Mouse (Mus musculus) forebrain, postnatal 0 days (tissue): Measurements from ENCODE around the gene Taar7a. TPM values are rescaled to one million over a fixed set of nuclear protein-coding genes. Genes with fewer than 3 reads are reported as not detected.

Experiments
- ATAC-seq: fragments of 200-750 bp; cut with Nextera tagmentation; 2 replicates; pipeline ENCODE4 v1.8.0; 2017; ENCODE audit warnings: mild to moderate bottlenecking, moderate library complexity
- DNase-seq: peaks from one replicate; pipeline ENCODE4 v3.0.0-alpha.2; 2015
- H3K27ac ChIP-seq: fragments of 300-500 bp; sonication (generic); 2 replicates; pipeline ENCODE4 v1.5.1; 2014; ENCODE audit warnings: low read depth, mild to moderate bottlenecking, antibody characterized with exemption, low read length, moderate library complexity, mixed read lengths
- H3K27me3 ChIP-seq: fragments of 300-500 bp; sonication (generic); 2 replicates; pipeline ENCODE4 v1.6.1; 2014; ENCODE audit warnings: mild to moderate bottlenecking, low read length, mixed read lengths; ENCODE audit not compliant: insufficient read depth
- H3K36me3 ChIP-seq: fragments of 300-500 bp; sonication (generic); 2 replicates; pipeline ENCODE4 v1.6.1; 2014; ENCODE audit warnings: mild to moderate bottlenecking, moderate library complexity; ENCODE audit not compliant: insufficient read depth
- H3K4me1 ChIP-seq: fragments of 300-500 bp; sonication (generic); 2 replicates; pipeline ENCODE4 v1.6.1; 2014; ENCODE audit warnings: antibody characterized with exemption; ENCODE audit not compliant: insufficient read depth
- H3K4me2 ChIP-seq: fragments of 300-500 bp; sonication (generic); 2 replicates; pipeline ENCODE4 v1.6.1; 2014; ENCODE audit warnings: low read depth, mild to moderate bottlenecking, moderate library complexity
- H3K4me3 ChIP-seq: fragments of 300-500 bp; sonication (generic); 2 replicates; pipeline ENCODE4 v1.5.1; 2014; ENCODE audit warnings: low read depth, low read length, mixed read lengths
- H3K9ac ChIP-seq: fragments of 300-500 bp; sonication (generic); 2 replicates; pipeline ENCODE4 v1.6.1; 2014; ENCODE audit warnings: mild to moderate bottlenecking
- H3K9me3 ChIP-seq: fragments of 300-500 bp; sonication (generic); 2 replicates; pipeline ENCODE4 v1.6.1; 2016; ENCODE audit warnings: low read length
- CTCF ChIP-seq: sonication (generic); IDR thresholded peaks from 2 replicates; pipeline ENCODE4 v1.5.1; 2016; ENCODE audit warnings: antibody characterized with exemption, control low read depth, low read depth
- WGBS: fragments of 180-500 bp; shearing (Covaris S2); extraction: QIAGEN DNeasy Blood & Tissue Kit; methylation state at CpG from one replicate; pipeline ENCODE4 v1.1.7; 2014; 5-methylcytosine and 5-hydroxymethylcytosine counted together
- polyA plus RNA-seq: library from polyadenylated mRNA; unstranded; fragments of >200 nt; fragmentation: Nextera tagmentation; extraction: Ambion mirVana; gene quantifications from 2 replicates; pipeline ENCODE4 v1.2.1, GENCODE M21; 2015
- total RNA-seq: library from RNA; depleted of rRNA; stranded (reverse); fragments of >200 nt; gene quantifications from 2 replicates; pipeline ENCODE4 v1.2.3, GENCODE M21; 2014; rRNA removed

Taar7a gene
- not detected in 2 replicates for total RNA-seq
- not detected in 2 replicates for polyA plus RNA-seq

GRCm38 (mm10) chr10:23993381-23993780 is at the start of gene Taar7a:
Gene Taar7a (minus strand): TSS chr10:23993481.
- Histone ChIP-seq H3K4me3 (no peak within 1 kb of the TSS), H3K27me3 (no peaks in the 10 kb centered on the region), H3K36me3 (no peaks in the 10 kb centered on the region), H3K27ac (no peak within 1 kb of the TSS), H3K4me2 (no peak within 1 kb of the TSS), H3K9me3 (no peaks in the 10 kb centered on the region), H3K9ac (no peak within 1 kb of the TSS), H3K4me1 (no peaks in the 10 kb centered on the region)
- WGBS = 83% methylated on average over 3 of the region's 3 CpGs
- TF ChIP-seq CTCF = no peak
- no peak for DNase-seq
- ATAC-seq = no peak

GRCm38 (mm10) chr10:24040120-24040869 is 47.0 kb upstream of the Taar7a start:
- Histone ChIP-seq H3K27me3 (no peaks in the 10 kb centered on the region), H3K4me3 (no peak overlapping the region), H3K36me3 (no peaks in the 10 kb centered on the region), H3K9ac (no peak overlapping the region), H3K4me1 (no peaks in the 10 kb centered on the region), H3K27ac (no peak overlapping the region), H3K4me2 (no peak overlapping the region), H3K9me3 (no peaks in the 10 kb centered on the region)
- 51% methylated on average over 2 of the region's 2 CpGs for WGBS
- DNase-seq (no peak), ATAC-seq (no peak)
- TF ChIP-seq CTCF = no peak

GRCm38 (mm10) chr10:24037314-24037713 is 44.0 kb upstream of the Taar7a start, which contains the start of gene Taar7e:
Gene Taar7e (plus strand): TSS chr10:24037614.
- no peak for ATAC-seq
- Histone ChIP-seq H3K27ac (no peak within 1 kb of the TSS), H3K9me3 (no peaks in the 10 kb centered on the region), H3K4me3 (no peak within 1 kb of the TSS), H3K4me1 (no peaks in the 10 kb centered on the region), H3K36me3 (no peaks in the 10 kb centered on the region), H3K9ac (no peak within 1 kb of the TSS), H3K4me2 (no peak within 1 kb of the TSS), H3K27me3 (no peaks in the 10 kb centered on the region)
- 90% methylated on average over 2 of the region's 2 CpGs for WGBS
- DNase-seq = no peak
- TF ChIP-seq CTCF = no peak

DNA sequence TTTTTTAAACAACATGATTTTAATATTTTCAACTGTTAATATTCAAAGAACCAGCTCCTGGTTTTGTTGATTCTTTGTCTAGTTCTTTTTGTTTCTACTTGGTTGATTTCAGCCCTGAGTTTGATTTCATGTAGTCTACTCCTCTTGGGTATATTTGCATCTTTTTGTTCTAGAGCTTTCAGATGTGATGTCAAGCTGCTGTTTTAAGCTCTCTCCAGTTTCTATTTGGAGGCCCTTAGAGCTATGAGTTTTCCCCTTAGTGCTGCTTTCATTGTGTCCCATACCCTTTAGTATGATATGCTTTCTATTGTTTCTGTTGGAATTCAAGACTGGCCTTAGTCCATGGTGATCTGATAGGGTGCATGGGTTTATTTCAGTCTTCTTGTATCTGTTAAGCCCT is 38.1 kb upstream of the Taar7a start:
- Histone ChIP-seq H3K4me3 (no peak overlapping the region), H3K27me3 (no peaks in the 10 kb centered on the region), H3K4me1 (no peaks in the 10 kb centered on the region), H3K27ac (no peak overlapping the region), H3K4me2 (no peak overlapping the region), H3K9me3 (no peaks in the 10 kb centered on the region), H3K9ac (no peak overlapping the region), H3K36me3 (no peaks in the 10 kb centered on the region)
- DNase-seq (no peak), ATAC-seq (no peak)
- TF ChIP-seq CTCF = no peak

GRCm38 (mm10) chr10:24026922-24027321 is 33.6 kb upstream of the Taar7a start, which contains the start of gene Taar7d:
Gene Taar7d (plus strand): TSS chr10:24027222.
- Histone ChIP-seq H3K27ac (no peak within 1 kb of the TSS), H3K27me3 (no peaks in the 10 kb centered on the region), H3K4me1 (no peaks in the 10 kb centered on the region), H3K36me3 (no peaks in the 10 kb centered on the region), H3K4me2 (no peak within 1 kb of the TSS), H3K4me3 (no peak within 1 kb of the TSS), H3K9me3 (no peaks in the 10 kb centered on the region), H3K9ac (no peak within 1 kb of the TSS)
- DNase-seq (no peak), ATAC-seq (no peak)
- TF ChIP-seq CTCF = no peak

DNA sequence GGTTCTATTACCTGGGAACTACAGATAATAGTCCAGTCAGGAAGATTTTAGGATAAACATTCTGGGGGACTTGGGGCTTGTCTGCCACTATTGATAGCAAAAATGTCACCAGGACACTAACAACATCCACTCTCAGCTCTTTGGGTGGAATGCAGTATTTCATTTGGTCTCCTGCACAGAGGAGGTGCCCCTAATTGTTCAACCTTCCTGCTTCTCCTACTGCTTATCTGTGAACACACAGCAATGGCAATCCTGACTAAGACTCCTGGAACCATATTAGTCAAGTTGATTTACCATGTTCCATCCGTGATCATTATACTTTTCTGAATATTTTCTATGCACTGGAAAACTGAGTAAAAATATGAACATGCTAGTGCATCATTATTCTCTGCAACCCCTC is 14.9 kb upstream of the Taar7a start:
- no peak for TF ChIP-seq CTCF
- Histone ChIP-seq H3K4me2 (no peak overlapping the region), H3K4me3 (no peak overlapping the region), H3K27ac (no peak overlapping the region), H3K4me1 (no peaks in the 10 kb centered on the region), H3K36me3 (no peaks in the 10 kb centered on the region), H3K27me3 (no peaks in the 10 kb centered on the region), H3K9me3 (no peaks in the 10 kb centered on the region), H3K9ac (no peak overlapping the region)
- 93% methylated on average over 1 of the region's 1 CpGs for WGBS
- no peak for DNase-seq
- no peak for ATAC-seq

GRCm38 (mm10) chr10:24007034-24007433 is 13.8 kb upstream of the Taar7a start:
- TF ChIP-seq CTCF = no peak
- H3K27ac ChIP-seq = no peak overlapping the region
- DNase-seq (no peak), ATAC-seq (no peak)
- H3K9me3 ChIP-seq = no peaks in the 10 kb centered on the region
- no peaks in the 10 kb centered on the region for H3K4me1 ChIP-seq
- H3K4me3 ChIP-seq = no peak overlapping the region
- H3K4me2 ChIP-seq = no peak overlapping the region
- H3K36me3 ChIP-seq = no peaks in the 10 kb centered on the region
- H3K27me3 ChIP-seq = no peaks in the 10 kb centered on the region
- 38% methylated on average over 2 of the region's 2 CpGs for WGBS
- H3K9ac ChIP-seq = no peak overlapping the region
